Mouse (Mus musculus): ENCODE results near the gene Myom3.
A peak's percentile ranks its signal among the peaks of the same experiment; 100 is the strongest.

Myom3 gene

DNA sequence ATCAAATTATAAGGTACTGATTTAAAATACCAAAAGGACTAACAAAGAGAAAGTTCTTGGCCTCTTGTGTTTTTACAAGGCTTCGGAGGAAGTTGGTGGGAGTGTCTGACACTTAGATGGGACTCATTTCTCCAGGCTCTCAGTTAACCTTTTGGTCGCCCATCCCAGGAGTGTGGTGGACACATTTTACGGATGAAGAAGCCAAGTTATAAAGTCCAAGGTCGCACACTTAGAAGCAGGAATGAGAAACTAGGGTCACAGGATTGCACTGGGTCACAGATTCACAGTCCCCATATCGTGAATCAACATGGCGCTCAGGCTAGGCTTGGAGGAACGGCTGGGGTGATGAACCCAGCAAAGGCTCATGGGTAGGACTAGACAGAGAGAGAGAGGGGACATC is 2.1 kb downstream of the Myom3 start:
- no peak for DNase-seq (ENCODE audit: low spot score in 2 of 2)

DNA sequence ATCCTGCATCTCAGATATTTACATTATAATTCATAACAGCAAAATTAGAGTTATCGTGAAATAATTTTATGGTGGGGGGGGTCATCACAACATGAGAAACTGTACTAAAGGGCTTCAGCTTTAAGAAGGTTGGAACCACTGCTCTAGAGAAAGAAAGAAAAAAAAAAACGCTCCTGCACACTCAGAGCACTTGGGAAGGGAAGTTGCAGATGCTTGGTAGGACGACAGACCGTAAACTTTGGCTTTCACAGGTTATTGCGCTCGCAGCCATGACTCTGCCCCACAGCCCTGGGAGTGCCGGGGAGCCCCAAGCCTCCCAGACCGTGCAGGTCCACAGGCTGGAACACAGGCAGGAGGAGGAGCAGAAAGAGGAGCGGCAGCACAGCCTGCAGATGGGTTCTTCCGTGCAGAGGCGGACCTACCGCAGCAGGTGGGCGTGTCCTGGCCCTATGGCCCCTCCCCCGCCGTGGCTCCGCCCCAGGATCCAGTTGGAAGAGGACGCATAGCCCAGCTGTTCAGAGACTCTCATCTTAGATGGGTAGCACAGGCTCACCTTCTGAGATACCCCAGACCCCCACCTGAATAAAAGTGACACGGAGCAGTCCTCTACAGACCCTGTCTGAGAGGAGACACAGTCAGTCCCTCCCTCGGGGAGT is 2.9 kb downstream of the Myom3 start:
- DNase-seq (ENCODE audit: low spot score in 2 of 2), result peak; percentile 25 to 31

DNA sequence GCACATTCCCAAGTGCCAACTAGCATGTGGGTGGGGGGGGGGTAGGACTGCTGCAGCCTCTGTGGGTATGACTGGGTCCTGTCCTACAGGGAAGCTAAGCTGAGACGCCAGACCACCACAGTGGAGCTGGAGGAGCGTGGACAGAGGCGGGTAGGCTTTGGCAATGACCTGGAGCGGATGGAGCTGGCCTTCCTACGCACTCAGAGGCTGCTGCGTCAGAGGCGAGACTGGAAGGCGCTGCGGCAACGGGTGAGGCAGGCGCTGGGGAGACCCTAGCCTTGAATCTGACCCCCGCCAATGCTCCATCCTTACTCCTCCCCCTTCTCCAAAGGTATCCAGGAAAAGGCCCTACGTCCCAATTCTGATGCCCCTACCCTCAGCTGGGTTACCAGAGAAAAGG is 5.2 kb downstream of the Myom3 start:
- no peak for DNase-seq (ENCODE audit: low spot score in 2 of 2)

DNA sequence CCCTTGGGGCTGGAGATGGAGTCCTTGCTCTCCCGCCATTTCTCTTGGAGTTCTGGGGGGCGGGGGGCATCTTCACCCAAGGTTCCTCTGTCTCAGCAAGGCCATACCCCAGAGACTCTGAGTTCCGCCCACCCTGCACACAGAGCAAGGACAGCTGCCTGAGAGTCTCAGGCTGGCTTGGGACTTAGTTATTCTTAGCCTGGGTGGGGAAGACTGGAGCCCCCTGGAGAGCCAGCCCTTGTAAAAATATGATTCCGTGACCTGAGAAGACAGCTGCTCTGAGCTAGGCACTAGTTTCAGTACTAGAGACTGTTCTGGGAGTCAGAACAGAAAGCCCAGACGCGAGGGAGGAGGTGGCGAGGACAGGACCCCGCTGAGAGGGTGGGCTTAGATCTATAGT is 6.2 kb downstream of the Myom3 start:
- DNase-seq (ENCODE audit: low spot score in 2 of 2), result no peak

DNA sequence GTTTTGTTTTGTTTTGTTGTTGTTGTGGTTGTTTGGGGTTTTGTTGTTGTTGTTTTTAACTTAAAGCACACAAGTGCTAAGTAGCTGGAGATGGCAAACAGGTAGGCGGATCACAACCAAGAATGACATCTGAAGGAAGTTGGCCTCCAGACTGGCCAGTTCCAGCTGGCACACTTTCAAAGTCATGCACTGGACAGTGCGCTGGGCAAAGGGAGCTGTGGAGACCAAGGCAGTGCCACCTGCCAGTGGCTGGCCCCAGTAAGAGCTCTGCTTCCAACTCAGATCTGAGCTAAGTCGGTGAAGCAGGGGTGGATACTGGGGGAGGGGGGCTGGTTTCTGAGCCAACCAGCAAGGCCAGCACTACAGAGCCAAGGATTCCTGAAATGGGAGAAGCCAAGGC is 7.5 kb downstream of the Myom3 start:
- no peak for DNase-seq (ENCODE audit: low spot score in 2 of 2)

DNA sequence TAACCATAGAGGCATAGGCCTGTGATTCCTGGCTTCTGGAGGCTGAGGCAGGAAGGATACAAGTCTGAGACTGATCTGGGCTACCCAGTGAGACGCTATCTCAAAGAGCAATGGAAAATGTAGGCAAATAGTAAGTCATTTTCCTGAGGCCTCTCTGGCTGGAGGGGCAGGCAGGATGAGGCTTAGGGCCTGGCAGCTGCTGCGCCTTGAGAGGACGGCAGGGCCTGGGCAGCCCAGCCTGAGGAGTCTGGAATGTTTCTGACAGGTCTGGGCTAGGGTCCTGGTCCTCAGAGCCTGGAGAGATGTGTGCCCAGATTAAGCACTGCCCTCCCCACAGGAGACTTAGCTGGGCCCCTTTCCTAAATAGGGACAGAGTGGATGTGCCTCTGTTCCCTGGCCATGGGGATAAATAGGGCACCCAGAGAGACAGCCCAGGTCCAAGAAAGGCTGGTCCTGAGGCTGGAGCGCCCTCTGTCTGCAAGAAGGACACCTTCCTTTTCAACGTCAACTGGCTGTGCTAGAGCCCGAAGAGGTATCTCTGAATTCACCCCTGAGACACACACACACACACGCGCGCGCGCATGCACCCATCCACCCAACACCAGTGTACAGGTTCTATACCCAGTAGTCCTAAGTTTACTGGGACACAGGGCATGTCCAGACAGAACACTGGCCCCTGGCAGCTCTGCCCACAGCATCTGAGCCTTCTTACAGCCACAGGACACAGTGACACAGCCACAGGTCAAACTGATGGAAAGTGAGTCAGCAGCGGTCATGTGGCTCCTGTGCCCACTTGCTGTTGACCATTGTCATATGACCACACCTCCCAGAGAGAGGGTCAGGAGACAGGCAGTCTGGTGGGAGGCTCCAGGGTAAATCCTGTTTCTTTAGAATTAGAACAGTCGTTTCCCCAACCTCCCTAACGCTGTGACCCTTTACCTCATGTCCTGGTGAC is 9.3 kb downstream of the Myom3 start:
- no peak for DNase-seq (ENCODE audit: low spot score in 2 of 2)

DNA sequence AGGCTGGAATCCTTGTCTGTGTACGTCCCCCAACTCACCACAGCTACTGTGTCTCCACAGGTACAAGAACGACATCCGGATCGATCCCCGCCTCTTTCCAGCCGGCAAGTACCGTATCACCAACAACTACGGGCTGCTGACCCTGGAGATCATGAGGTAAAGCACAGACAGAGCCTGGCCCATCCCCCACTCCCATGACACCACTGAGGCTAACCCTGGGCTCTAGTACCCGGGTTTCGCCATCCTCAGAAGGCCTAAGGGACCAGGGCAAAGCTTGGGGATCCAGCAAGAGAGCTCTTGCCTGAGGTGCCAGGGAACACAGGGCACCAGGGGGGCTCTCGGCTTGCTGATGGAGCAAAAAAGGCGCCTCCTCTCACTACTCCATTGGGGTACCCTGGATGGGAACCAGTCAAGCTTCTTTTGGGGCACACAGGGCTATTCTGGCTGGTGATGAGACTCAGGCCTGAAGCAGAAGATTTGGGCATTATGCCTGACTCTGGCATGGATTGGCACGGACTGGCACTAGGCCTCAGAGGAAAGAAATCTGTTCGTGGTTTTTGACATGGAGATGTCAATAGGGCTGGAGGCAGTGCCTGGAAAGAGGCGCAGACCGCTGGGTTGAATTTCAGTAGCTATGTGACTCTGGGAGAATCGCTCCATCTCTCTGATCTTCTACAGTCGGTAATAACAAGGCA is 11.2 kb downstream of the Myom3 start:
- no peak for DNase-seq (ENCODE audit: low spot score in 2 of 2)

DNA sequence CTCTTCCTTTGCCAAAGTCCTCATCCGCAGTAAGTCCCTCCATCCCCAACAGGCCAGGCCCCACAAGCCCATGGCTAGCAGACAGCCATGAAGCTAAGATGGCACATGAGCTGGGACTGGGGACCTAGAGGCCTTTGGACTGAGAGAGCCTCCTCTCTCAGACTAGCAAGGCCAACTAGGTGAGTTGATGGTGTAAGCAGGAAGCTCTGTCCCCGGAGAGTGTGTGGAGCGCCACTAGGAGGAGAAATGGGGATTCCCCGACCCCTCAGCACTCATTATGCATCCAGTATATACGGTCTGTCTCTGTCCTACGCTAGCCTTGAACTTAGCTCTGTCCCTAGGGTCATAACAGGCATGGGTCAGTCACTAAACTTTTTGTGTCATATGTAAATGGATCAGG is 12.1 kb downstream of the Myom3 start:
- DNase-seq (ENCODE audit: low spot score in 2 of 2), result no peak

DNA sequence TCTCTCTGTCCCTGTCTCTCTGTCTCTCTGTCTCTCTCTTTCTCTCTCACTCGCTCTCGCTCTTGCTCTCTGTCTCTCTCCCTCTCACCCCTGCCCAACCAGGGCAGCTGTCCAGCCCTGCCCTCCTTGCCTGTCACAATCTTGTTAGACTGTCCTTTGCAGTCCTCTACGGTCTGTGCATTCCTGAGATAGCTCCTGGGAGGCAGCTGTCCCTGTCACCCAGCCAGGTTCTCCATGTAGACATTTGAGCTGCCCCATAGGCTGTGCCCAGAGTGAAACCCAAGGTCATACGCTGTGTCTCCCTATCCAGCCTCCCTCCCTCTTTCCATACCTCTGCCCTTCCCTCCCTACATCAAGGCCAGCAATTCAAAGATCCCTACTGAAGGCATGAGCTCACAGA is 13.2 kb downstream of the Myom3 start:
- DNase-seq (ENCODE audit: low spot score in 2 of 2), result no peak

DNA sequence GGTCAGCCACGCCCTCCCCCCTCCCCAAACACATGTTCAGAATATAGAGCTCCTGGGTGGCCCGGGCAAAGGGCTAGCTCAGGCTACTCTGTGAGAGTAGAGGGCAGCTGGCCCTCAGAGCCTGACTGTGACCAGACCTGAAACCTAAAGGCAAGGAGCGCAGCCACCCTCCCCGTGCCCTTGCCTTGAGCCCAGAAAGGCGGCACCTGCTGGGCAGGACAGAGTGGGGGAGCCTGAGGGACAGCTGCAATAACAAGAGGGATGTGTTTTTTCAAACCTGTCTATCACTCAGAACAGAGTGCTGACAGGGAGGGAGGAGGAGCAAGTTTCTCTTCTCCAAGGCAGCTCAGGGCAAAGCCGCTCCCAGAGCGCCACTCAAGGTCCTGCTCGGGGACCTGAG is 15.0 kb downstream of the Myom3 start:
- DNase-seq (ENCODE audit: low spot score in 2 of 2), result no peak

DNA sequence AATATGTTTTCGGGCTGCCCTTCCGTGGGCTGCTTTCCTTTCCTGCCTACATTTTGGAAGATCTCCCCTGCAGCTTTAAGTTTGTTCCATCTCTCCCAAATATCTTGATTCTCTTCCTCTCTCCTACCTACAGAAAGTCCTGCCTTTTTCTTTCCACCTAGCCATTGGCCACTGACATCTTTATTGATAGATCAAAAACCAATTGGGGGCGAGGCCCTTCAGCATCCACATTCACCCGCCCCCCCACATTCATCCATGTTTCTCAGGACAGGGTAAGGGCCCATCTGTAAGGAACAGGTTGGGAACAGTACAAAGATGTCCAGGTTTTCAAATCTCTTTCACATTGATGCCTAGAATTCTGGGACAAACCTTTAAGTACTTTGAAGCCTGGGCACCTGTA is 17.3 kb downstream of the Myom3 start:
- DNase-seq (ENCODE audit: low spot score in 2 of 2), result no peak

DNA sequence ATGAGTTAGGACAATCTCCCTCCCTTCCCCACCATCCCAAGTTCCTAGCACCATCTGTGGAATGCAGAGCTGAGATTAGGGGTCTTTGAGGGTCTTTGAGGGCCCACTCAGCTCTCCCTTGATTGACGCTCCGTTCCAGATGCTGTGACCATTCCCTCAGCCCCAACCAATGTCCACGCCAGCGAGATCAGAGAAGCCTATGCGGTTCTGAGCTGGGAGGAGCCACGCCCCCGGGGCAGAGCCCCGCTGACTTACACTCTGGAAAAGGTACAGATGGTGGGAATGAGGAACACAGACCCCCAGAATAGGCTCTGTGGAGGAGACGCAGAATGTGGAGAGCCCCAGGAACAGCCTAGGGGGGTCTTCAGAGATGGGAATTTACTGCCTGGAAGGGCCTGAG is 20.1 kb downstream of the Myom3 start:
- DNase-seq (ENCODE audit: low spot score in 2 of 2), result no peak

DNA sequence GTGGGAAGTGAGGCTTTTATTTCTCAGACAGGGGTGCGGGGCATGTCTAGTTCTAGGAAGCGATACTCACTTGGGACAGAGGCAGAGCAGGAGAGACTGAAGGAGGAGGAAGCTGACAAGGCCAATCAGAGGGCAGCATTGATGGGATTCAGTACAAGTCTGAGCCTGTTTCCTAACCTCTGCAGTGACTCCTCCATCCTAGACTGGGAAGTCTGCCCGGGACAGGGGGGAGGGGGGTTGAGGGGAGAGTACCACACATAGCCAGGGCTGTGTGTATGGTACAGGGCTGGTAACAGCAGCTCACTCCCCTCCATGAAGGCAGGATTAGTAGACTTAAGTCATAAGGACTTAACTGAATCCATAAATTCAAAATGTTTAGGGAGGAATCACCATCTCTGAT is 20.7 kb downstream of the Myom3 start:
- no peak for DNase-seq (ENCODE audit: low spot score in 2 of 2)

DNA sequence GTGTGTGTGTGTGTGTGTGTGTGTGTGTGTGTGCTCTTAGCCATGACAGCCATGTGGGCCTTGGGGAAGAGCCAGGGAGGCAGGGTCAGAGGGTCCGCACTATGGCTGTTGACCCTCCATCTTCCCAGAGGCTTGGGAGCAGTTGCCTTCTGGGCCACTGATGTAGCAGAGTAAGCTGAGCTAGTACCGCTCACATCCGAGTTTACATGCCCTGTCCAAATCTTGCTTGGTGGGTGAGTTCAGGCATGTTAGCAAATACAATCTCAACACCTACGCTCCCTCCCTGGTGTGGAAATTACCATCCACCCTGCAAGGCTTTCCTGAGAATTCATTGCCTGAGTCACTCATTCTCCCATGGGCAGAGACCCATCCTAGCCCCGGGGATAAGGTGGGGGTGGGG is 21.8 kb downstream of the Myom3 start:
- DNase-seq (ENCODE audit: low spot score in 2 of 2), result no peak

DNA sequence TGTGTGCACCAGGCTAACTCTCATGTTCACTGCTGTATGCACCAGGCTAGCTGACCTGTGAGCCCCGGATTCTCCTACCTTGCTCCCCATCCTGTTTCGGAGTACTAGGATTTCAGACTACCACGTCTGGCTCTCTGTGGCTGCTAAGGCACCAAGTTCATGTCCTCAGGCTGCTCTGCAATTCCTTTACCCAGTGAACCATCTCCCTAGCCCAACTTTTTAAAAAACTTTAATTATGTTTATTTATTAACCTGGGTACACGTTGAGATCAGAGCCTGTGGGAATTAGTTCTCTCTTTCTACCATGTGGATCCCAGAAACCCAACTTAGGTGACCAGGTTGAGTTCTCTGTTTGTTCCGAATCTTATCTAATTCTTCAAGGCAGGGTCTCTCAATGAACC is 27.1 kb downstream of the Myom3 start:
- DNase-seq (ENCODE audit: low spot score in 2 of 2), result no peak

DNA sequence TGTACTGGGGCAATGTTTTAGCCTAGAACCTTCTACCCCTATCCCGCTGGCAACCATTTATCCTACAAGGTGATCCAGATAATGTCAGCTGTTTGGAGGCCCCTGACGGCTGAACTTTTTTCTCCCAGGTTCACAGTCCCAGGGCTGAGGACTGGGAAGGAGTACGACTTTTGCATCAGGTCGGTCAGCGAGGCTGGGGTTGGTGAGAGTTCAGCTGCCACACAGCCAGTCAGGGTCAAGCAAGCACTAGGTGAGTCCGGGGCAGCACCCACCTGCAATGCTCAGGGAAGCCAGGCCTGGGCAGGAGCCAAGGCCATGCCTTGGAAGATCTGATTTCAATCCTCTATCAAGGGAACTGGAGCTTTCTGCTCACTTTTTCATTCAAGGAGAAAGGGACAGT is 27.8 kb downstream of the Myom3 start:
- DNase-seq (ENCODE audit: low spot score in 2 of 2), result no peak

DNA sequence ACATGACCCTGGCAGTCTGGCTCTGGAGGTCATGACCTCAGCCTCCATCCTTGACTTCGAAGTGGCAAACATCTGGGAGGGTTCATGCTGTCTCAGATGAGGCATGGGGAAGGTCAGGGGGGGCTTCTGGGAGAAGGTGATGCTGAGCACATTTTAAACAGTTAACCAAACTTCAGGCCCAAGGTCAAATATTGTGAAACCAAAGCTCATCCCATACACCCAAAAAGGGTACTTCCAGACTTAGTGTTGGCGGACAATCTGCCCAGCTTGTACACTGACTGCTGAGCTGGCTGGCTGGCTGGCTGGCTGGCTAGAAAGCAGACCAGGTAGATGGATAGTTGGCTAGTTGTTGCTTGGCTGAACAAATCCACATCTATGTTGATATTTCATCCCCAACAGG is 29.6 kb downstream of the Myom3 start:
- no peak for DNase-seq (ENCODE audit: low spot score in 2 of 2)

DNA sequence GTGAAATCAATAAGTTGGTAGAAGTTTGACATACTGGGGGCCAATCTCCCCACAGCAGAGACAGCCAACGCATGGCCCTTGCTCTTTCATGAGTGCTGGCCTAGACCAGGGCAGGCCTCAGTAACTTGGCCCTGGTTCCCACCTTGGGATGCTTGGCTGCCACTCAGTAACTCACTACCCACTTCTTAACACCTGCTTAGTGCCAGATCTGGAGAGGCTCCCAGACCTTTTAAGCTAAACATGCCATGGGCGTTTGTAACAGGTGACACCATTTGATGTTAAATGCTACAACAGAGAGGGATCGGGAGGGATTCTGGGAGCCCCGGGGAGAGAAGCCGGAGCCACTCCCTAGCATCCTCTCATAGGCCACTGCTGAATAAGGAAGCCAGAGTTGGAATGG is 33.3 kb downstream of the Myom3 start:
- DNase-seq (ENCODE audit: low spot score in 2 of 2), result no peak

DNA sequence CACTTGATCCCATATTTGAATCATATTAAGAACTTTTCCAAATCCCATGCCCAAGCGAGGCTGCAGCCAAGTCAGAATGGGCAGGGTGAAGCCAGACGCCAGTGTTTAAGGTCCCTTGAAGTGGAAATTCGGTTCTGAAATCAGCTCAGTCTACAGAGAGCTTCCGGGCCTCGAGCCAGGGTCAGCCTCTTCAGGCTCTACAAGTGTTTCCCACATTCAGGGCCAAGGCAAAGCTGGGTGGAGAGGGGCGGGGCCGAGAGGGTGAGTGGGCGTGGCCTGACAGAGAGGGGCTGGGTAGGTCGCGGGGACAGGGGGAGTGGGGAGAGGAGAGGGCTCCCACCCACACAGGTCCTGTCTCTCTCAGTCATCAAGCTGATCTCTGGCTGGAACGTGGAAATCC is 38.4 kb downstream of the Myom3 start:
- no peak for DNase-seq (ENCODE audit: low spot score in 2 of 2)

DNA sequence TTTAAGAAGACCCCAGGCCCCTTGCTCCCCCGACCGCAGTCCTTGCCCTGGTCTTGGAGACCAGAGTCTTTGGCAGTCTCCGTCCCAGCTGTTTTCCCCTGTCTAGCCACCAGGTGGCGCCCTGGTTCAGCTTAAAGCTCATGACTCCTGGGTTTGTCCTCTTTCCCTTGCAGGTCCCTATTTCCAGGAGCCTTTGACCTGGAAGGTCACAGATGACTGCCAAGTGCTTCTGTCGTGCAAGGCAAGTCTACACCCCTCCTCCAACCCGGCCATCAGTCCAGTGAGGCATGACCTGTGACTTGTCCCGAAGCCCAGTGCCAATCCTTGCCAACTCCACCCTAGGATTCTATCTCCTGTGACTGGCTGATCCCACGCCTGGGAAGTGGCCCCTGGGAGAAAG is 42.0 kb downstream of the Myom3 start:
- DNase-seq (ENCODE audit: low spot score in 2 of 2), result peak; percentile 68 to 73

DNA sequence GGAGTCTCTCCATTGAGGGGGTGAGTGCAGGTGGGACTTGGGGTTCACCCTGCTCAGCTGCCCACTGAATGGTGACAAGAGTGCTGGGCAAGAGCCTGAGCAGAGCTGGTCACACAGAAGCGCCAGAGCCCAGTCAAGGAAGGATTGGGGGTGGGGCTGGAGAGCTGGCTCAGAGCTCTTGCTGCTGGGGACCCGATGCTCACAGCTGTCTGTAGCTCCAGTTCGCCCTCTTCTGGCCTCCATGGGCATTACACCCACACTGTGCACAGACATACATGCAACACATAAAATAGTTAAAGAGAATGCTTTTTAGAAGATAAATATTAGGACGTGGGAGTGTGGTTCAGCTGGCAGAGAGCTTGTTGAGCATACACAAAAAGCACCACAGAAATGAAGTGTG is 43.8 kb downstream of the Myom3 start:
- peak in 1 of 2 experiments; percentile 17 for DNase-seq (ENCODE audit: low spot score in 2 of 2)

DNA sequence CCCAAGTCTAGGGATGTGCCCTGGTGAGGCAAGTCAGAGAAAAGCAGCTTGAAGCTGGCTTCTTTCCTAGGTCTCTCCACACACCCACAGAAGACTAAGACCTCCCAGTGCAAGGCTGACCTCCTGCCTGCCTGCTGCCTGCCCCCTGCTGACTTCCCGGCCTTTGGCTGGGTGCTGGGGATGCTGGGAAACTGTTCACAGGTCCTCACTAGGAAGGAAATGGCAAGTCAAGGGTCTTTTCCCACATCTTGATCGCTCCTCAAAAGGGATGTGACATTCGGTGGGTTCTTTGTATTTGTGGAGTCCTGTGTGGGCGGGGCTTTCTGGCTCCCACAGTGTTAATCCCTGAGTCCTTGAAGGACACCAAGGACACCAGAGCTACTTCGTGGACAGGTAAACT is 44.7 kb downstream of the Myom3 start:
- no peak for DNase-seq (ENCODE audit: low spot score in 2 of 2)

DNA sequence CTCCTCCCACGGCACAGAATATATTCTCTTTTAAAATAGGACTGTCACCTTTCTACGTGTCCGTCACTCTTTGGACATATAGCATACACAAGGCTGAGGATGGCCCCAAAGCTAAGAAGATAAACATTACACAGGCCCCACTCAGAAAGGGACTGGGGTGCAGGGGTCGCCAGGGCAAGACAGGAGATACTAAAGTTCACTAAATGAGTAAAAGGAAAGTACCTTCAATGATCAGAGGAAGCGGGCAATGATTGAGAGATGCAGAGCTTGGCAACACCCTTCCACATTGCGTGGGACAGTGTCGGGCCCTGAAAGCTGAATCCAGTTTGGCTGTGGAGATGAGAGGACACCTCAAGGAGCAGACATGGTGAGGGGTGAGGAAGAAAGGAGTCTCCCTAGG is 55.4 kb downstream of the Myom3 start:
- DNase-seq (ENCODE audit: low spot score in 2 of 2), result no peak

All from spleen, postnatal 36 days (tissue).